Mouse (Mus musculus) cerebellum, adult 9-11 months (tissue): Measurements from ENCODE around the gene Dnmt3l.
A peak's percentile ranks its signal among the peaks of the same experiment; 100 is the strongest.

Experiments used
- DNase-seq: peaks from one replicate; pipeline ENCODE4 v3.0.0; 2022

The Dnmt3l gene

DNA sequence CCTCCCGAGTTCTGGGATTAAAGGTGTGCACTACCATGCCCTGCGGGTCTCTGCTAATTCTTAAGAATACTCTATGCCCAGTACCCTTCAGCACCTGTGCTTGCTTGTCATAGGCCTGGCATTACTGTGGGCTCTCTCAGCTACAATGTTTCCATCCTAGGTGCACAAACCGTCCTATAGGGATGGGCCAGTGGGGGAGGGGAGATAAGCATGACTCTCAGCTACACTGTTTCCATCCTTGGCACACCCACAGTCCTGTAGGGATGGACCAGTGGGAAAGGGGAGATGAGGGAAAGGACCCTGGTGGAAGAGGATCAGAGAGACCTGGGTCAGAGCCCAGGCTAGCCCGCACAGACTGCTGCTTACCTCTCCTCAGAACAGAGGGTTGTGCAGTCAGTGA is 4.6 kb upstream of the Dnmt3l start:
- no peak for DNase-seq

DNA sequence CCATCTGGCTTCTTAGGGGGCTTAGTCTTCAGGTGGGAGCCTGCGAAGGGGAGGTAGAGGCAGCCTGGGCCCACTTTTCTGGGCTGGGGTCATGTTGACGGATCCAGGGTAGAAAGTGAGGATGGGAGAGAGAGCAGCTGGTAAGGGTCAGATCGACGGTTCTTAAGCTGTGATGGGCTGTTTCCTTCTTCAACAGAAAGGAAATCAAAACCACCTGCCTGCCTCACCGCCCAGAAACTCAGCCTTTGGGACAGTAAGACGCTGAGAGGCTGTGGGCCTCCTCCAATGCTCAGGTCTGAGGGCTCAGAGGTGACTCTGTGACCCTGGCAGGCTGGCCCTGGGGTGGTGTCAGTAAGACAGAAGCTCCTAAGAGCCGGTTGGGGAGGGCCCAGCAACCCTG is 349 bp downstream of the Dnmt3l start:
- no peak for DNase-seq

DNA sequence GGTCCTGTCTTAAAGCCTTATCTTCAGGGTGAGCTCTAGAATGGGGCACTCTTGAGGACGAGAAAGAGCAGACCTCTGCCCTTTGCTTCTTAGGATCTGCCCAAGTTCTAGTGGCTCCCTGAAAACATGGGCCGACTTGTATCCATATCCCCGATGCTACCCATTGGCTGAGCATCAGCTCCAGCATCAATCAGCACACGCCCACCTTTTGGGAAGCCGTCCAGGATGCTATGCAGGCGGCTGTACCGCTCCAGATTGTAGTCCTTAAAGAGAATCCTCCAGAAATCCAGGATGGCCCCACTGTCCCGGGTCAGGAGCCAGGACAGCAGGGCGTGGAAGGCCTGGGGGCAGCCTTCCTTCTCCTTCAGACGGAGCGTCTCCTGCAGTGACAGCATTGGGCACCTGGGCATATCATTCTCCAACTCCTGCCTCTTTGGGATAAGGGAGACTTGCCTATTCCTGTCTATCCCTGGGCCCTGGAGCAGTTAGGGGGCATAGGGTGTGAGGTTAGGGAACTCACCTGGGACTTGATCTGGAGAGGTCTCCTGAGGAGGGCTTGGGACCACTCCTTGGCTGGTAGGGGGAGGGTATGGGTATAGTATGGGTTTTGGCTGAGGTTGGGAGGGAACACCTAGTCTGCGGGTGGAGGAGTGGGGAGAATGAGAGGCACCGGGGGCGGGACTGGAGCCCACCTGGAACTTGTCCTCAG is 1.1 kb downstream of the Dnmt3l start:
- no peak for DNase-seq

DNA sequence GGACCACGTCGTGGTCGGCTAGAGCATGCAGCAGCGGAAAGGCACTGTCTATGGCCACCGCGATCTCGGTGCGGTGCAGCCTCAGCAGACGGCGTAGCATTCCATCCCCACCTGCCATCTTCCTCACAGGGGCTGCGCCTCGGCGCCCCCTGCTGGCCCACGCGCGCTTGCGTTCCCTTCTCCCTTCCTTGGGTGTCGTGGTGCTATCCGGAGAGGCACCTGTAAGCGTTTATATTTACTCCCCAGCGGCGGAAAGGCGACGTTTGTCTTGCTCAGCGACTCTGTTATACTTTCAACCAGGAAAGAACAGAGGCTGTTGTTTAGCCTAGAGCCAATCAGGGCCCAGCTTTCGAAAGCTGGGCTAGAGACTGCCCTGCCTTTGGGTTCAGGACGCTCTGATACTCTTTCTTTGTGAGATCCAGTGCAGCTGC is 1.7 kb downstream of the Dnmt3l start, which contains the start of gene Aire:
Gene Aire (minus strand): TSS at position 205 of the 431 bp plus-strand sequence.
- DNase-seq: peak; percentile 32

DNA sequence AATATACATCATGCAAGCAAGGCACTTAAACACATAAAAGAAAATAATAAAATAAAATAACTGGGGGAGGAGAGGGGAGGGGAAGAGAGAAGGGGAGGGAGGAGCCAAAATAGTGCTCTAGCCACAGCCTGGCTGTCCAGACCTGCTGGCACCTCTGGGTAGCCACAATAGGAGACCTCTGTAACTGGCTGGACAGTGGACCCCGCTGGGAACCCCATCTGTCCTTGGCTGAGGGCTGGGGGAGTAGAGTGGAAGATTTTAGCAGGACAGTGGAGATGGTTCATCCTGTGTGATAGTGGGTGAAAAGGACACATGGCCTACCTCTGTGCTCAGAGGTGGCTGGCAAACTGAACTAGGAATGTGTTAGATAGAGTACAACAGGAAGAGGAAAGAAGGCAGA is 2.8 kb downstream of the Dnmt3l start:
- no peak for DNase-seq

DNA sequence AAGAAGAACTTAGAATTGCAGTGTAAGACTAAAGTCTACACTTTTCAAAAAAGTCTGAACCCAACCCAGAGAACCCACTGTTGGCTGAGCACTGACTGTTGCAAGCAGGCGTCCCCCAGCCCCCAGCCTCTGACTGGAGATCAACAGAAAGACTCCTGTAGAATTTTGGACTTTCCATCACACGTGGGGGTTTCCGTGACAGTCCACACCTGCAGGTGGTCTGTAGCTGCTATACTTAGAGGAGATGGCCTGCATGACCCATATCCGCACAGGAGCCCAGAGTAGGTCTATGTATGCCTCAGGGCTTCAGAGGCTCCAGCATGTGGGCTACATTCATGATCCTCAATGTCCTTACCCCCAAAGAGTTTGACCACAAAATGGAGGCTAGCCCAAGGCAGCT is 4.6 kb downstream of the Dnmt3l start:
- DNase-seq: no peak

DNA sequence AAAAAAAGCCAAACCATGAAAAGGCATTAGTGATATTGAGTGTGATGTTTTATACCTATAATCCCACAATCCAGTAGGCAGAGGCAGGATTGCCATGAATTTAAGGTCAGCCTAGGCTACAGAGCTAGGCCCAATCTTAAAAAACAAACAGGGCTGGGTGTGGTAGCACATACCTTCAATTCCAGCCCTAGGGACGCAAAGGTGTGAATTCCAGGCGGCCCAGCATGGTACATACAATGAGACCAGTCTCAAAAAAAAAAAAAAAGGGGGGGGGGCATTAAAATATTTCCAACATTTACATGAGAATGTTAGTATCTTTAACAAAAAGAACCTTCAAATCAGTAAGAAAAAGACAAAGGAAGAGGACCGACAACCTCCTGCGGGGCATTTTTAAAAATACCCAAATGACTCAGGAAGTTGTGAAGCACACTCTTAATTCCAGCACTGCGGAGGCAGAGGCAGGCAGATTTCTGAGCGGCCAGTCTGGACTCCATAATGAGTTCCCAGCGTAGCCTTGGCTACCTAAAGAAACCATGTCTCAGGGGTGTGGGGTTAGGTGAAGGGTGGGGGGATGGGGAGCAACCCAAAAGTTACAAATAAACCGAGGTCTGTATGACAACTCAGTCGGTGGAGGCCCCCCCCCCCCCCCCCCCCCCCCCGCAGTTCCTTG is 6.4 kb downstream of the Dnmt3l start:
- no peak for DNase-seq

DNA sequence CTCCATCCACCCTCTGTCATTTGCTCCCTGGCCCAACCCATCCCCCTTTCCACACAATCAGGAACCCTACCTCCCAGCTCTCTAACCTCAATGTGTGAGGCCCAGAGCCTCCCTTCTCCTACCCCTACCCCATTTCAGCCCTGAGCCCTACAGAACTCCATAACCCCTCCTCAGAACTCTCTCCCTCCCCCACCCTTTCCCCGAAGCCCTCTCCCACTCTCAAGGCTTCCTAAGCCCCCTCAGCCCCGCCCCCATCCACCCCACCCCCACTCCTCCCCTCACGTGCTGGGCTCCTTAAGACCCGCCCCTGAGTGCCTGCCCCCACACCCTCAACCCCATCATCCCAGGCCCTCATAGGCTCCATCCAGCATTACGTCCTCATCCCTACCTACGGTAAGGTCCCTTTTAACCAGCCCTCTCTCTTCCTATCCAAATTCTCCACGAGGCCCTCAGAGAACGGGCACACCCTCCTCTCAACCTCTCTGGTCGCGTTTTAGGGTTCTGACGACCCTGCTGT is 7.8 kb downstream of the Dnmt3l start:
- DNase-seq: no peak

DNA sequence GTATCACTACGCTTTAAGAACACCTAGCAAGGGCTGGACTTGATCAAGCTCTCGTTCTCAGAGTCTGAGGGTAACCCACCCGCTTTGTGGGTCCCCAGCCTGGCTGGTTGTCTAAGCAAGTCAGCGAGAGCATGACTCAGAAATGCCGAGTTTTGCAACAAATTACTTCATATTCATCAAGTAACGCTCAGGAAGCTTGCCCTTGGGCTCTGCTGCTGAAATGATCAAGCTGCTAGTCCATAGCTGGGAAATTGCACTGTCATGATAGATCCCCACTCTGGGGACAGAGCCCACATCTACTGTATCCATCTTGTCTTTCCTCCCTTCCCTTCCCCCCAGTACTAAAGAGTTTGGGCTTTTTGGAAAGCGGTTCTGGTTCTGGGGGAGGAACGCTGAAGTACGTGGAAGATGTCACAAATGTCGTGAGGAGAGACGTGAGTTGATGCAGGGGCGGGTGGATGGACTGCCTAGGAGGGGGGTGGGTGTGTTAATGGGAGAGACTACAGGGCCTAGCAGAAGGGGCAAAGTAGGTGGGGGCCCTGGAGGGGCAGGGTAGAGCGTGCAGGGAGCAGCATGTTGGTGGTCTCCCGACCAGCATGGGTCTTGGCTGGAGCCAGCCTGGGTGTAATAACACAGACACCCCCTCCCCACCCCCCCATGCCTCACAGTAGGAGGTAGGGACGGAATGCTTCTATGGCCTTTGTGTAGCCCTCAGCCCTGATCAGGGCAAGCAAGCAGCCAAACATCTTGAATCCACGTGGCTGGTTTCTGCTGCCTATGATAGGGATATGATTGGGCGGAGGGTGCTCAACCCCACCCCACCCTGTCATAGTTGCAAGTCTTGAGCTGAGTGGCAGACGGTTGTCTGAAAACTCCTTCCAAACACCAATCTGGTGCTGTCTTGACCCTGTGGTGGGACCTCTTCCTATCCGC is 13.2 kb downstream of the Dnmt3l start:
- no peak for DNase-seq

DNA sequence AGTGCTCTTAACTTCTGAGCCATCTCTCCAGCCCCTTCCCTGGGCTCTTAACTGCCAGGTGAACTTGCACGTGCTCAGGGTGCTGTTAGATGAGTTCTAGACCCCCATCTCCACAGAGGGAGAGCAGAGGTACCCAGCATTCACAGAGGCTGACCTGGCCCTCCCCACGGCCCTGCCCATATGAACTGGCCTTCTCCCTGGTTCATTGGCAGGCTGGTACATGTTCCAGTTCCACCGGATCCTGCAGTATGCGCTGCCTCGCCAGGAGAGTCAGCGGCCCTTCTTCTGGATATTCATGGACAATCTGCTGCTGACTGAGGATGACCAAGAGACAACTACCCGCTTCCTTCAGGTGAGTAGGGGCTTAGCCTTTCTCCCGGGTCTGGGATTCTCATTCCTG is 15.3 kb downstream of the Dnmt3l start:
- DNase-seq: no peak

DNA sequence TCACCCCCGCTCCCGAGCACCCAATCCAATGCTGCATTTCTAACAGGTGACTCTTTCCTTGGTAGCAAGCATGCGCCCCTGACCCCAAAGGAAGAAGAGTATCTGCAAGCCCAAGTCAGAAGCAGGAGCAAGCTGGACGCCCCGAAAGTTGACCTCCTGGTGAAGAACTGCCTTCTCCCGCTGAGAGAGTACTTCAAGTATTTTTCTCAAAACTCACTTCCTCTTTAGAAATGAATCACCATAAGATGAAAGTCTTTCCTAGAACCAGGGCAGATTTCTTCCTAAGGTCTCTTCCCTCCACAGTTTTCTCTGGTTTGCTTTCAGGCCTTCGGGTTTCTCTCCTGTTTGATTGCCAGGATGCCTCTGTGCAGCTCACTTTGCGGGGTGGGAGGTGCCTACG is 21.4 kb downstream of the Dnmt3l start:
- DNase-seq: no peak

DNA sequence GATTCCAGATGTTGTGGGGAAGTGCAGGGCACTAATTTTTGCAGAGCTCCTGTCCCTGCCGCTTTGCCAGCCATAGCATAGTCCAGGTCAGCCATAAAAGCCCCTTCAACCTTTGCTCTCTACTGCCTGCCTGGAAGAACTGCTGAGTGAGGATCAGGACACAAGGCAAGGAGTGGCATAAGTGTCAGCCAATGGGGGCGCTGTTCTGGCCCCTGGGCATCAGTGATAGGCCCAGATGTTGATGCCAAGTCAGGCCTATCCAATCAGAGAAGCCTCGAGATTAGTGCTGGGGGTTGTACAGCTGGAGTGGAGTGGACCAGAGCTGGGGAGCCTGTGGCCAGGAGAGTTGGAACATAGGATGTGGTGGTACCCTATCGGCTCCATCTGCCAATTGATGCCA is 25.5 kb downstream of the Dnmt3l start:
- no peak for DNase-seq

DNA sequence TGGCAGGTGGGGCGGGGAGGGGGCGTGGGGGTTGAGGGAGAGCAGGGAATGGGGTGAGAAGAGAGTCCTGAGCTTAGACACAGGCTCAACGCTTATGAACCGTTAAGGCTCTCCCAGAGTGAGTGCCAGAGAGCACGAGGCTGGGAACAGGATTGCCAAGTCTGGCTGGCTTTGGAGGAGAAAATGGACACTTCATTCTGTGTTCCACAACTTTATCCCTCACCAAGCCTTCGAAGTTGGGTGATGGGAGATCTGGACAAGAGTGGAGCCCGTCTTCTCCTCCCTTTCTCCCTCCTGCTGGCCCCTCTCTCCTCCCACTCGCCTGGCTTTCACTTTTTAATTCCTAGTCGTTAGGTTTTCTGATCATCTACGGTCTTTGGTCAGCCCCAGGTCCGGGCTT is 26.8 kb downstream of the Dnmt3l start:
- no peak for DNase-seq

DNA sequence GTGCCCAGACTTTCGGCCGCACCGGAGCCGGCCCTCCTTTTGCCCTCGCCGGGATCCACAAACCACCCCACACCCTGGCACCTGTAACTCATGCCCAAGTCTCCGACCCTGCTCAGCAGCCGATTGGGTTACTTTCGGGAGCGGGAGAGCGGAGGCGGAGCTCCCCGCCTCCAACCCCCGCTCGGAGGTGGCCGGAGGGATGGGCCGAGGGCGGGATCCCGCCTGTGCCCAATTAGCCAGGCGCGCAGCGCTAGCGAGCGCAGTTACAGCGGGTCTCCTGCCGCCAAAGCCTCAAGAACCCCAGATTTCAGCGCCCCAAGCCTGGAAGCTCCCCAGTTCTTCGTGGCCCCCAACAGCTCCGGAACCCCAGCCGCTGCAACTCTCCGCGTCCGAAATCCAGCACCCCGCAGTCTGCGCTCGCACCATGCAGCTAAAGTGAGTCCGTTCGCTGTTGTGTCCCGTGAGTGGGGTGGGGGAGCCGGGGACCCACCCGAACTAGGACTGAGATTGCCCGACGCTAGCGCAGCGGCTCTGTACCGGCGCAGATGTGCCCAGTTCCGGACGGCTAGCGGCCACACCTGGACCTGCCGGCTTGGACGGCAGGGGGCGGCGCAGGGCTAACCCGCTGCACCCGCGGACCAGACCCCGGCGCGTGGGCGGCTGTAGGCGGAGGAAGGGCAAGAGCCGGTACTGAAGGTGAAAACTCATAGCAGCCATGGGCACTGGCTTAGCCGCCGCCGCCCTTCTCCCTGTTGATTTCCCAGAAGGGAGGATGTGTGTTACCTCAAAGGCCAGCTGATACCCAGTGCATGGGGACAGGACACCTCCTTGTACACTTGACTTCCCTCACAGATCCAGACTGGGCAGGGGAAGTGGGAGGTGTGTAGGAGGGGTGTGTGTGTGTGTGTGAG is 27.6 kb downstream of the Dnmt3l start, which contains the start of gene Icosl:
Gene Icosl (plus strand): TSS at position 202 of the 911 bp plus-strand sequence.
- peak; percentile 52 for DNase-seq

DNA sequence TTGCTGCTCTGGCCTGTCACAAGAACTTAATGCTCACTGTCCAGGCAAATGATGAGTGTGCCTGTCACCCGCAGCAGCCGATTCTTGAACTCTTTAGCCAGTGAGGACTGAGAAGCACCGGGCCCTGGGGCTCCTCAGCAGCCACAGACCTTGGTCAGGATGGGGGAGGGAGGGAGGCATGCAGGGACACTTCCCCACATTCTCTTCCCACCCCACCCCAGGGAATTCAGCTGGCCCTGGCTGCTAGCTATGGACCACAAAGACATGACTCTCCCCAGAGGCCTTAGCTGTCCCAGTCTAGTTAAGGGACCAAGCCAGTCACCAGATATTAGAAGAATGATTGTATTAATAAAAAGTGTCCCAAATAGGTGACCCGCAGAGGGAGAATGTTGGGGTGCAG is 32.4 kb downstream of the Dnmt3l start:
- DNase-seq: no peak

DNA sequence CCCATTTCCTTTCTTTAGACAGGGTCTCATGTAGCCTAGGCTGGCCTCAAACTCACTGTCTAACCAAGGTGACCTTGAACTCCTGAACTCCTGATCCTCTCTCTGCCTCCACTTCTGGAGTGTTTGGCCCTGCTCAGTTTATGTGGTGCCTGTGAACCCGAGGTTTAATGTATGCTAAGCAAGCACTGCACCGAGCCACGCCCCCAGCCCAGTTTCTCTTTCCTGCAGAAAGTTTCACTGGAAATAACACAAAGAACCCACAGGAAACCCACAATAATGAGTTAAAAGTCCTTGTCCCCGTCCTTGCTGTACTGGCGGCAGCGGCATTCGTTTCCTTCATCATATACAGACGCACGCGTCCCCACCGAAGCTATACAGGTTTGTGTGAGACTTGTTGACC is 33.2 kb downstream of the Dnmt3l start:
- DNase-seq: no peak

DNA sequence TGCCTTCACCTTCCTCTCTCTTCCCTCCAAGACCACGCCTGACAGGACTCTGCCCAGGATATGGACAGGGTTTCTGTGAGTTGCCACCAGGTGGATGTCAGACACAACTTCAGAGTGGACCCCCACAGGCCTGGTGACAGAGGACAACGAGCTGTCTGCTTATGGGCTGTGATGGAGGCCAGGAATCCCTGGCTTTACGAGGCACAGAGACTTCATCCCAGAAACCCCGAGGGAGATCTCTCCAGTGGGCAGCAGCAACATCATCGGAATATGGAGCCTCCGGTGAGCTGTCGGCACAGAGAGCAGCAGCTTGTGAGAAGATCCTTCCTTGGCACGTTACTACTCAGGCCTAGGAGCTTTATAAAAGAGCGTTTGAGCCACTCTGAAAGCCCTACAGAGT is 36.1 kb downstream of the Dnmt3l start:
- no peak for DNase-seq

DNA sequence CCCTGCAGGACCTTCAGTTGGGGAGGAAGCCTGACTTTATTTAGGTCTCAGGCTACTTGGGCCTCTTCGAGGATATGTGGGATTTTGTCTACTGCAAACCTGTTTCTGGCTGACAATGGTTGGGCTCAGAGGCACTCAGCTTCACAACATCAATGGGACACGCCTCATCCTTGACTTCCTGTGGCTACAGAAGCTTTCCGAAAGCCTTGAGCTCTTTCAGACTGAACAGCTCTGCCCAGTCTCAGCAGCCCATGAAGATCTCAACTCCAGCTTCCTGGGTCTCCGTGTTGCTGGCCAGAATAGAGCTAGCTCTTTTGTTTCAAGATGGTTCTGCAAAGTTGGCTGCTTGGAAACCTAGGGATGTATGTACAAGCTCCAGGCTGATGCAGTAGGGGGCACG is 36.5 kb downstream of the Dnmt3l start:
- no peak for DNase-seq

DNA sequence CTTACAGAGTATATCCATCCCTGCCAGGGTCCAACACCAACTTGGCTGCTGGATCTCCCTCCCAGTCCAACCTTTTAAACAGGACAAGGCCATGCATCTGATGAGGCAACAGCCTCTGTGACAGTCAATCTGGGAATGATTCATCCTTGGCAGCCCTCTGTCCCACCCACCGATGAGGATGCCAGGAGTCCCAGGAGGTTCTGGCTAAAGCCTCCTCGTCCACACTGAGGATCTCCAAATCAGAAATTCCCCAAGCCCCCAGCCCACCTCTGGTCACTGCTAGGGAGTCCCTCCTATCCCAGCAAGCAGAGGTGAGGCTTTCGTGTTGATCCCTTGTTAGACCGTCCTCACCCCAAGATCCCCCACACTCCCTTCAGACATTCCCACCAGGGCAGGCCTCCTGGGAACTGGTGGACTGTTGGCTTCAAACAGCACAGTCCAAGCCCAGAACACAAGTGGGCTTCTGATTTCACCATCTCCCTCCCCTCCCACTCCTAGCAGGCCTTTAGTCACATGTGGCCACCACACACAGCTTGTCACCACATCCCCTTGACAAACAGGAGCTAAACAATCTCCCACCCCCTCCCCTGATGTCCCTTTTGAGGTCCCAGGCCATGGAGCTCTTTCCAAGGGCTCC is 38.3 kb downstream of the Dnmt3l start:
- no peak for DNase-seq

DNA sequence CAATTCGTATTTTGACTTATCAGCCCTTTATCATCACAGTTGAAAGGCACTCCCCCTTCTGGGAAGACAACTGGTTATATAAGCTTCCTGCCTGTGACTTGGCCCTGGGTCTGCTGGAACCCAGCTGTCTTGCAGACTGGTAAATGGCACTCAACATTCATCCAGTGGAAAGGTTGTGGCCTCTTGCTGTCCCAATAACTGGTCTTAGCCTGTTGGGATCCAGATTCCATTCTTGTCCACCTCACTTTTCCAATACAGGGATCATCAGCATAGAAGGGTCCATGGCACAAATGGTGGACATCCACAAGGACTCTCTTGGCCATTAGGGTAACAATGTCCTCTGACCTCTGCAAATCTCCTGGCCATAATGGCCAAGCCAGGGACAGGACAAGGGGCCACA is 42.3 kb downstream of the Dnmt3l start:
- DNase-seq: no peak

DNA sequence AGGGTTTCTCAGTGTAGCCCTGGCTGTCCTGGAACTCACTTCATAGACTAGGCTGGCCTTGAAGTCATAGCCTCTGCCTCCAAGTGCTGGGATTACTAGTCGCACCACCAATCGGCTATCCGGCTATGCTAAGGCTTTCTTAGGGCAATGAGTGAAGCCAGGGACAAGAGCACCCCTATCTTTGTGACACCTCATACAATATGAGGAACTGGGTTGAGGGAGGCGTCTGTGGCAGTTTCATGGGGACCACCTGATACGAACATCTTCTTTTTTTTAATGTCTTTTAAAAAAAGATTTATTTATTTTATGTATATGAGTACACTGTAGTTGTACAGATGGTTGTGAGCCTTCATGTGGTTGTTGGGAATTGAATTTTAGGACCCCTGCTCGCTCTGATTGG is 44.0 kb downstream of the Dnmt3l start:
- no peak for DNase-seq
